Mouse (Mus musculus): ENCODE results near the gene Zdhhc13. TPM values are rescaled to one million over a fixed set of nuclear protein-coding genes. Genes with fewer than 3 reads are reported as not detected.
A peak's percentile ranks its signal among the peaks of the same experiment; 100 is the strongest.

The Zdhhc13 gene
- polyA plus RNA-seq, 1 experiment from 2014 or later = 28.7 TPM

GRCm38 (mm10) chr7:48870579-48871180 is 81.9 kb downstream of the Zdhhc13 start:
- H3K9me3 ChIP-seq (ENCODE audit: control insufficient read depth, low read length) = no peaks in the 10 kb centered on the region
- no peak overlapping the region for H3K9ac ChIP-seq (ENCODE audit: low read length)
- H3K27me3 ChIP-seq (ENCODE audit: control insufficient read depth, insufficient read depth, low read length) = no peaks in the 10 kb centered on the region
- peaks cover 42% of the 10 kb centered on the region for H3K36me3 ChIP-seq (ENCODE audit: control insufficient read depth, insufficient read depth, low read length)
- H3K4me2 ChIP-seq (ENCODE audit: low read depth, severe bottlenecking) = no peak overlapping the region
- no peak overlapping the region for H3K27ac ChIP-seq (replicated peaks; ENCODE audit: low read depth, low read length)
- no peaks in the 10 kb centered on the region for H3K4me1 ChIP-seq (ENCODE audit: control insufficient read depth, insufficient read depth, low read length)
- H3K4me3 ChIP-seq (ENCODE audit: low read depth, low read length) = no peak overlapping the region
- DNase-seq (ENCODE audit: low spot score) (no peak), ATAC-seq (ENCODE audit: insufficient number of reproducible peaks, low FRiP score, low TSS enrichment, low read depth) (no peak)
- WGBS = 92% methylated on average over 21 of the region's 21 CpGs

GRCm38 (mm10) chr7:48871292-48871691 is 82.5 kb downstream of the Zdhhc13 start:
- Histone ChIP-seq H3K4me1 (ENCODE audit: control insufficient read depth, insufficient read depth, low read length) (no peaks in the 10 kb centered on the region), H3K36me3 (ENCODE audit: control insufficient read depth, insufficient read depth, low read length) (peaks cover 42% of the 10 kb centered on the region), H3K9ac (ENCODE audit: low read length) (no peak overlapping the region), H3K9me3 (ENCODE audit: control insufficient read depth, low read length) (no peaks in the 10 kb centered on the region), H3K4me3 (ENCODE audit: low read depth, low read length) (no peak overlapping the region), H3K4me2 (ENCODE audit: low read depth, severe bottlenecking) (no peak overlapping the region), H3K27me3 (ENCODE audit: control insufficient read depth, insufficient read depth, low read length) (no peaks in the 10 kb centered on the region), H3K27ac (replicated peaks; ENCODE audit: low read depth, low read length) (no peak overlapping the region)
- no peak for DNase-seq (ENCODE audit: low spot score)
- 91% methylated on average over 11 of the region's 11 CpGs for WGBS
- ATAC-seq (ENCODE audit: insufficient number of reproducible peaks, low FRiP score, low TSS enrichment, low read depth) = no peak

GRCm38 (mm10) chr7:48875096-48875495 is 86.3 kb downstream of the Zdhhc13 start:
- Histone ChIP-seq H3K4me2 (ENCODE audit: low read depth, severe bottlenecking) (no peak overlapping the region), H3K9me3 (ENCODE audit: control insufficient read depth, low read length) (no peaks in the 10 kb centered on the region), H3K4me3 (ENCODE audit: low read depth, low read length) (no peak overlapping the region), H3K27ac (replicated peaks; ENCODE audit: low read depth, low read length) (no peak overlapping the region), H3K36me3 (ENCODE audit: control insufficient read depth, insufficient read depth, low read length) (peaks cover 28% of the 10 kb centered on the region), H3K4me1 (ENCODE audit: control insufficient read depth, insufficient read depth, low read length) (0 out of 2 replicates have a peak, but pooled peaks cover 3% of the 10 kb centered on the region), H3K27me3 (ENCODE audit: control insufficient read depth, insufficient read depth, low read length) (no peaks in the 10 kb centered on the region), H3K9ac (ENCODE audit: low read length) (no peak overlapping the region)
- ATAC-seq (ENCODE audit: insufficient number of reproducible peaks, low FRiP score, low TSS enrichment, low read depth) (no peak), DNase-seq (ENCODE audit: low spot score) (no peak)
- WGBS = 94% methylated on average over 14 of the region's 14 CpGs

- Histone ChIP-seq H3K27me3 (ENCODE audit: control insufficient read depth, insufficient read depth, low read length) (no peaks in the 10 kb centered on the region), H3K36me3 (ENCODE audit: control insufficient read depth, insufficient read depth, low read length) (peaks cover 18% of the 10 kb centered on the region), H3K4me3 (ENCODE audit: low read depth, low read length) (no peak overlapping the region), H3K4me2 (ENCODE audit: low read depth, severe bottlenecking) (no peak overlapping the region), H3K9ac (ENCODE audit: low read length) (no peak overlapping the region), H3K4me1 (ENCODE audit: control insufficient read depth, insufficient read depth, low read length) (peaks cover 3% of the 10 kb centered on the region; the same call in 1 of the 2 replicates), H3K27ac (replicated peaks; ENCODE audit: low read depth, low read length) (no peak overlapping the region), H3K9me3 (ENCODE audit: control insufficient read depth, low read length) (no peaks in the 10 kb centered on the region)
- ATAC-seq (ENCODE audit: insufficient number of reproducible peaks, low FRiP score, low TSS enrichment, low read depth) (no peak), DNase-seq (ENCODE audit: low spot score) (peak; percentile 56)
- 78% methylated on average over 4 of the region's 4 CpGs for WGBS
Observed at GRCm38 (mm10) chr7:48876526-48876925, 87.7 kb downstream of the Zdhhc13 start.

Other genes starting within 250 kb of the Zdhhc13 start
- gene Mrgprb2, start 230.9 kb upstream of the Zdhhc13 start, polyA plus RNA-seq (2014; fragmentation: Nextera tagmentation; extraction: Ambion mirVana) = not detected in 2 replicates
- gene Mrgprb3, start 145.2 kb upstream of the Zdhhc13 start, polyA plus RNA-seq (2014; fragmentation: Nextera tagmentation; extraction: Ambion mirVana) = not detected in 2 replicates
- gene Csrp3, start 59.0 kb downstream of the Zdhhc13 start, polyA plus RNA-seq (2014; fragmentation: Nextera tagmentation; extraction: Ambion mirVana) = 1.1 and 1.4 TPM in 2 replicates
- 14.6 and 16.5 TPM in 2 replicates for gene E2f8, start 92.6 kb downstream of the Zdhhc13 start, polyA plus RNA-seq (2014; fragmentation: Nextera tagmentation; extraction: Ambion mirVana)
- gene Nav2, start 119.7 kb downstream of the Zdhhc13 start, polyA plus RNA-seq (2014; fragmentation: Nextera tagmentation; extraction: Ambion mirVana) = 7.5 and 8.9 TPM in 2 replicates